Comparison of ENCODE assay signal across 20 mouse cellular contexts in the genomic region with DNA sequence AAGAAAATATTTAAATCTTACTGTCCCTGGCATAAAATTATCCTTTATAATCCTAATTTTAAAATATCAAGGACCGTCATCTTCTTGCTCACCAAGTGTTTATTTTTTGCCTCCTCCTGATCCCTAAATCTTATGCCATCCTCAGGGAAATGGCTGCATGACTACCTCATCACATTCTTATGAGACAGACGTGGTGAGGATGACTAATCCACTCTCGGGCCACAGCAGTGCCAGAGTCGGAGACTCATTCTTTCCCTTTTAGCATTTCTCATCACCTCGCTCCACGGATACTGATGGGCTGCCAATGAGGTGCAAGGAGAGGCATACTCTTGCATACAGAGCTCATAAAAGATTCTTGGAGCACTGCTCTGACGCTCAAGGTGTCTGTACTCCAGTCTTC. TPM values are rescaled to one million over a fixed set of nuclear protein-coding genes. Genes with fewer than 3 reads are reported as not detected.
A peak's percentile ranks its signal among the peaks of the same experiment; 100 is the strongest.
DNase-seq lines count a peak whose midpoint lies in the region; ATAC-seq lines count a peak whose summit lies in the region.
"Had no signal": no experiment of that assay in that cellular context is flagged by ENCODE, and none has a peak within 500 bp of the region (broad histone marks: within the 10 kb centered on the region; RNA-seq: fewer than 3 reads in every experiment).

No protein-coding gene starts in this region.

- ATAC-seq in frontal cortex, adult (ENCODE audit: low TSS enrichment), result peak; percentile 70
- ATAC-seq: CD4-positive, CD25-positive, alpha-beta regulatory T cell, adult 4 months; intestine, postnatal 0 days had no signal

- H3K27me3 ChIP-seq in forebrain, embryonic 10.5 days (ENCODE audit: poor library complexity, severe bottlenecking), result no peaks in the 10 kb centered on the region
- H3K27me3 ChIP-seq: embryonic facial prominence, embryonic 12.5 days; liver, embryonic 13.5 days; lung, embryonic 15.5 days; stomach, embryonic 15.5 days had no signal

- H3K36me3 ChIP-seq in forebrain, embryonic 10.5 days (replicated peaks), result no peaks in the 10 kb centered on the region
- H3K36me3 ChIP-seq: embryonic facial prominence, embryonic 12.5 days; liver, embryonic 13.5 days; lung, embryonic 15.5 days; stomach, embryonic 15.5 days had no signal

- 0 out of 2 replicates have a peak, but pooled peaks cover 3% of the 10 kb centered on the region for H3K9me3 ChIP-seq in forebrain, embryonic 10.5 days
- H3K9me3 ChIP-seq: embryonic facial prominence, embryonic 12.5 days; liver, embryonic 13.5 days; lung, embryonic 15.5 days; stomach, embryonic 15.5 days had no signal

- H3K27ac ChIP-seq in forebrain, embryonic 10.5 days, result no peak overlapping the region
- H3K27ac ChIP-seq: embryonic facial prominence, embryonic 12.5 days; heart, adult 2 months; hindbrain, embryonic 14.5 days; layer of hippocampus, adult 2 months; liver, embryonic 13.5 days; lung, embryonic 15.5 days; stomach, embryonic 15.5 days had no signal

- DNase-seq in frontal cortex, postnatal 14 days (ENCODE audit: low spot score in 2 of 2), result no peak
- peak; percentile 13 for DNase-seq in right cerebral cortex, adult 18-20 months
- DNase-seq in right cerebral cortex, postnatal 10 days (ENCODE audit: low spot score in 2 of 2), result no peak
- peak; percentile 16 for DNase-seq in adipocyte (ENCODE audit: low spot score)
- no peak for DNase-seq in urinary bladder, postnatal 4 days (ENCODE audit: low spot score in 2 of 2)
- no peak for DNase-seq in forebrain, embryonic 10.5 days (ENCODE audit: extremely low spot score, low spot score)
- DNase-seq: cerebellum, adult 8-10 months; liver, embryonic 13.5 days; midbrain, embryonic 14.5 days; retina, postnatal 1 day; thymus, adult 2 months had no signal

- H3K4me3 ChIP-seq in forebrain, embryonic 10.5 days, result no peak overlapping the region
- H3K4me3 ChIP-seq: embryonic facial prominence, embryonic 12.5 days; heart, adult 2 months; layer of hippocampus, adult 2 months; liver, embryonic 13.5 days; lung, embryonic 15.5 days; stomach, embryonic 15.5 days had no signal

- WGBS in forebrain, embryonic 10.5 days, result 90% methylated on average over 7 of the region's 7 CpGs

- no peaks in the 10 kb centered on the region for H3K4me1 ChIP-seq in forebrain, embryonic 10.5 days
- H3K4me1 ChIP-seq: embryonic facial prominence, embryonic 12.5 days; liver, embryonic 13.5 days; lung, embryonic 15.5 days; stomach, embryonic 15.5 days had no signal

RNA-seq across cellular contexts. Expression of a gene that starts 32.2 kb away (rescaled TPM):
- 28.4 and 28.6 TPM in 2 replicates for polyA plus RNA-seq in forebrain, embryonic 10.5 days (2016; fragmentation: Nextera tagmentation; extraction: Ambion mirVana)

Comparison
In these comparisons a context has a peak if more than half of its experiments do, and no peak if none do; other contexts are left out.
1. DNase-seq: peak in right cerebral cortex, adult 18-20 months (single experiment) and adipocyte (single experiment); none in frontal cortex, postnatal 14 days (0 of 2), right cerebral cortex, postnatal 10 days (0 of 2), urinary bladder, postnatal 4 days (0 of 2) and forebrain, embryonic 10.5 days (single experiment).